Mouse (Mus musculus) thymus, adult 2 months (tissue): ENCODE data around the gene Rps27l.

ENCODE experiments used
- CTCF ChIP-seq: fragments of 200-500 bp; IDR thresholded peaks from 2 replicates; pipeline ENCODE4 v1.5.1; 2012; ENCODE audit warnings: mild to moderate bottlenecking, control low read depth, low read length, moderate library complexity, borderline replicate concordance; ENCODE audit not compliant: control insufficient read depth, poor library complexity, insufficient read depth; ENCODE audit errors: extremely low read depth
- POLR2A ChIP-seq: fragments of 200-500 bp; IDR thresholded peaks from 2 replicates; pipeline ENCODE4 v1.6.1; 2012; ENCODE audit warnings: mild to moderate bottlenecking, low read length, control low read depth, moderate library complexity; ENCODE audit not compliant: control insufficient read depth, poor library complexity, insufficient read depth; ENCODE audit errors: extremely low read depth

GRCm38 (mm10) chr9:66975239-66975645, 29.4 kb downstream of the Rps27l start, which contains the start of gene Lactb:
- TF ChIP-seq CTCF (no peak), POLR2A (no peak)
